Mouse (Mus musculus): Measurements from ENCODE around the gene Syncrip. TPM values are rescaled to one million over a fixed set of nuclear protein-coding genes. Genes with fewer than 3 reads are reported as not detected.
"Not testable (repeated sequence)": the region's sequence is repeated elsewhere in the genome, so short reads cannot be mapped to it uniquely, and the experiment has no call there.

Syncrip gene
- polyA plus RNA-seq, 1 experiment from 2014 or later: 114 TPM

GRCm38 (mm10) chr9:88481061-88481790 lies 1.1 kb downstream of the Syncrip start:
- H3K4me2 ChIP-seq (replicated peaks): peak overlapping the region; percentile 91
- peak; percentile 4 for ATAC-seq (ENCODE audit: low FRiP score, low read depth)
- H3K9ac ChIP-seq: peak overlapping the region; percentile 99
- peaks cover 13% of the 10 kb centered on the region for H3K36me3 ChIP-seq
- H3K4me1 ChIP-seq: peaks cover 21% of the 10 kb centered on the region
- H3K27me3 ChIP-seq: no peaks in the 10 kb centered on the region
- no peaks in the 10 kb centered on the region for H3K9me3 ChIP-seq
- under 1% methylated on average over 75 of the region's 78 CpGs for WGBS
- H3K4me3 ChIP-seq: peak overlapping the region; percentile 99
- peak overlapping the region; percentile 98 for H3K27ac ChIP-seq

- Histone ChIP-seq H3K27me3 (no peaks in the 10 kb centered on the region), H3K9ac (peak overlapping the region; percentile 99), H3K4me1 (peaks cover 21% of the 10 kb centered on the region), H3K9me3 (no peaks in the 10 kb centered on the region), H3K27ac (no peak overlapping the region), H3K4me3 (peak overlapping the region; percentile 99), H3K36me3 (peaks cover 21% of the 10 kb centered on the region), H3K4me2 (replicated peaks) (peak overlapping the region; percentile 91)
- ATAC-seq (ENCODE audit: low FRiP score, low read depth): no peak
- 5% methylated on average over 1 of the region's 1 CpGs for WGBS
Observed at GRCm38 (mm10) chr9:88480120-88480519, 2.3 kb downstream of the Syncrip start.

GRCm38 (mm10) chr9:88476138-88476537 lies 6.2 kb downstream of the Syncrip start:
- Histone ChIP-seq H3K4me3 (no peak overlapping the region), H3K27me3 (no peaks in the 10 kb centered on the region), H3K36me3 (peaks cover 46% of the 10 kb centered on the region), H3K27ac (no peak overlapping the region), H3K4me2 (replicated peaks) (no peak overlapping the region), H3K9me3 (no peaks in the 10 kb centered on the region), H3K9ac (no peak overlapping the region), H3K4me1 (peaks cover 19% of the 10 kb centered on the region)
- WGBS: 45% methylated on average over 1 of the region's 1 CpGs
- no peak for ATAC-seq (ENCODE audit: low FRiP score, low read depth)

- H3K4me3 ChIP-seq; H3K27ac ChIP-seq; H3K9me3 ChIP-seq; H3K27me3 ChIP-seq; H3K4me2 ChIP-seq (replicated peaks); H3K9ac ChIP-seq; ATAC-seq (ENCODE audit: low FRiP score, low read depth); H3K4me1 ChIP-seq: not testable (repeated sequence)
- WGBS: 91% methylated on average over 4 of the region's 4 CpGs
- peaks cover 54% of the 10 kb centered on the region for H3K36me3 ChIP-seq
Observed at GRCm38 (mm10) chr9:88461017-88461416, 21.4 kb downstream of the Syncrip start.

GRCm38 (mm10) chr9:88439991-88440390 lies 42.4 kb downstream of the Syncrip start:
- Histone ChIP-seq H3K4me1 (peaks cover 19% of the 10 kb centered on the region; the same call in 1 of the 2 replicates), H3K4me3 (no peak overlapping the region), H3K9me3 (no peaks in the 10 kb centered on the region), H3K9ac (no peak overlapping the region), H3K4me2 (replicated peaks) (no peak overlapping the region; the same call in 1 of the 2 replicates), H3K36me3 (peaks cover 10% of the 10 kb centered on the region), H3K27ac (no peak overlapping the region), H3K27me3 (no peaks in the 10 kb centered on the region)
- ATAC-seq (ENCODE audit: low FRiP score, low read depth): no peak
- WGBS: 21% methylated on average over 5 of the region's 5 CpGs

GRCm38 (mm10) chr9:88439238-88439600 lies 43.2 kb downstream of the Syncrip start:
- under 1% methylated on average over 17 of the region's 17 CpGs for WGBS
- peak; percentile 54 for ATAC-seq (ENCODE audit: low FRiP score, low read depth)
- no peaks in the 10 kb centered on the region for H3K27me3 ChIP-seq

GRCm38 (mm10) chr9:88438555-88439237 lies 43.7 kb downstream of the Syncrip start, which contains the start of gene Snx14:
Snx14 (minus strand) TSS chr9:88438958.
- Histone ChIP-seq H3K9ac (peak within 1 kb of the TSS; percentile 83), H3K4me1 (peaks cover 19% of the 10 kb centered on the region; the same call in 1 of the 2 replicates), H3K4me2 (replicated peaks) (peak within 1 kb of the TSS; percentile 86), H3K27ac (peak within 1 kb of the TSS; percentile 79), H3K4me3 (peak within 1 kb of the TSS; percentile 77), H3K9me3 (no peaks in the 10 kb centered on the region), H3K27me3 (no peaks in the 10 kb centered on the region), H3K36me3 (peaks cover 3% of the 10 kb centered on the region; the same call in 1 of the 2 replicates)
- under 1% methylated on average over 62 of the region's 62 CpGs for WGBS
- ATAC-seq (ENCODE audit: low FRiP score, low read depth): peak; percentile 98

More at GRCm38 (mm10) chr9:88439238-88439600, 43.2 kb downstream of the Syncrip start:
- peak overlapping the region; percentile 79 for H3K27ac ChIP-seq
- H3K9me3 ChIP-seq: no peaks in the 10 kb centered on the region
- peak overlapping the region; percentile 86 for H3K4me2 ChIP-seq (replicated peaks)
- peak overlapping the region; percentile 83 for H3K9ac ChIP-seq
- peaks cover 3% of the 10 kb centered on the region; the same call in 1 of the 2 replicates for H3K36me3 ChIP-seq
- H3K4me3 ChIP-seq: peak overlapping the region; percentile 77
- H3K4me1 ChIP-seq: peaks cover 19% of the 10 kb centered on the region; the same call in 1 of the 2 replicates

GRCm38 (mm10) chr9:88438237-88438554 lies 44.2 kb downstream of the Syncrip start:
- Histone ChIP-seq H3K4me1 (peaks cover 19% of the 10 kb centered on the region; the same call in 1 of the 2 replicates), H3K4me2 (replicated peaks) (peak overlapping the region; percentile 86), H3K27me3 (no peaks in the 10 kb centered on the region), H3K9me3 (no peaks in the 10 kb centered on the region), H3K4me3 (peak overlapping the region; percentile 77), H3K36me3 (peaks cover 3% of the 10 kb centered on the region; the same call in 1 of the 2 replicates), H3K27ac (peak overlapping the region; percentile 79), H3K9ac (peak overlapping the region; percentile 83)
- no peak for ATAC-seq (ENCODE audit: low FRiP score, low read depth)
- under 1% methylated on average over 15 of the region's 15 CpGs for WGBS

- Histone ChIP-seq H3K27ac (no peak overlapping the region), H3K4me2 (replicated peaks) (peak overlapping the region; percentile 86), H3K9me3 (no peaks in the 10 kb centered on the region), H3K36me3 (no peaks in the 10 kb centered on the region), H3K27me3 (no peaks in the 10 kb centered on the region), H3K9ac (peak overlapping the region; percentile 83), H3K4me1 (peaks cover 19% of the 10 kb centered on the region; the same call in 1 of the 2 replicates), H3K4me3 (peak overlapping the region; percentile 77)
- ATAC-seq (ENCODE audit: low FRiP score, low read depth): no peak
- WGBS: 53% methylated on average over 10 of the region's 10 CpGs
Observed at GRCm38 (mm10) chr9:88437342-88438236, 44.8 kb downstream of the Syncrip start.

GRCm38 (mm10) chr9:88424356-88424755 lies 58.0 kb downstream of the Syncrip start:
- Histone ChIP-seq H3K27me3 (no peaks in the 10 kb centered on the region), H3K4me1 (no peaks in the 10 kb centered on the region), H3K27ac (no peak overlapping the region), H3K36me3 (peaks cover 19% of the 10 kb centered on the region), H3K9ac (no peak overlapping the region), H3K9me3 (peaks cover 4% of the 10 kb centered on the region), H3K4me3 (no peak overlapping the region), H3K4me2 (replicated peaks) (no peak overlapping the region)
- no peak for ATAC-seq (ENCODE audit: low FRiP score, low read depth)
- 84% methylated on average over 2 of the region's 2 CpGs for WGBS

- Histone ChIP-seq H3K4me1 (no peaks in the 10 kb centered on the region), H3K9ac (no peak overlapping the region), H3K4me3 (no peak overlapping the region), H3K4me2 (replicated peaks) (no peak overlapping the region), H3K27me3 (no peaks in the 10 kb centered on the region), H3K9me3 (peaks cover 4% of the 10 kb centered on the region), H3K27ac (no peak overlapping the region), H3K36me3 (peaks cover 23% of the 10 kb centered on the region)
- ATAC-seq (ENCODE audit: low FRiP score, low read depth): no peak
- 93% methylated on average over 4 of the region's 4 CpGs for WGBS
Observed at GRCm38 (mm10) chr9:88422428-88422827, 59.9 kb downstream of the Syncrip start.

Measured in limb, embryonic 13.5 days (tissue).